Mouse (Mus musculus): ENCODE measurements at regions not wholly inside any gene's neighbourhood (a gene's known extent, or its start where the extent isn't known, plus 50 kb on each side); places are given as distances from the start of the nearest gene placed in this dataset.

DNA sequence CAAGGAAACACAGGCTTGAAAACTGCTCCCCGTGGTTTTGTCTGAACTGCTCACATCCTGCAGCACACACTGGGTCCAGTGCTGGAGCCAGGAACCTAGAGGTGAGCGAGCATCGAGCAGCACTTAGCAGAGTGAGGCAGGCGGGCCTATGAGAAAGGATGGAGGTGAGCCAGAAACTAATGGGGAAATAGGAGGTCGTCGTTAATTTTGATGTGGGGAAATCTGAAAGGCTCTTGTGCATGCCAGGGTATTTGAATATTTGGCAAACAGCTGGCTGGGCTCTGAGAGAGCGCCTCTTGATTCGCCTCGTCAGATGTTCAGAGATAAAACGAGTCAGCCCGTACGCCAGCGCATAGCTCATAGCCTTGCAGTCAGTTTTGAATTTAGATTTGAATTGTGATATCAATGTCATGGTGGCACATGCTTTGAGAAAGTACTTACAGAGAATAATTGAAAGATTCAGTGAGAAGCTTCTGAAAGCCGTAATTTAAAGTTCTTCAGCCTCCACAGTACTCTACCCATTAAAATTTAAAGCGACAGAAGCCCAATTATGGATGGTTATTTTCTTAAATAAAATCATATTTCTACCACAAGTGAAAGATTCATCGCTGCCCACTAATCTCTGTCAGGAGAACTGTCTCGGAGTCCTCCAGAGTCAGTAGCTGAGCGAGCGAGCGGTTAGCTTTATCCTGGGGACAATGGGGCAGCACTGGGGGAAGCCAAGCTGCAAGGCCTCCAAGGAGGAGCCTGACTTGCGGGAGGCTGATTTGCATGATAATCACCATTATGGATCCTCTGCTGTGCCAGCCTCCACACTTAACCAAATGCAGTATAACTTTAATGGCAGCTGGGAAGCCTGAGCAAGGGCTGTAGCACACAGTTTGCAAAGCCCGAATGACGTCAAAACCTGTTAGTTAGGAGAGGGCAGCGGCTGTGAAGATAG lies 227.9 kb upstream of the Nr2f1 start:
- H3K27me3 ChIP-seq (ENCODE audit: poor library complexity, severe bottlenecking): peaks cover 3% of the 10 kb centered on the region; the same call in 1 of the 2 replicates
- no peaks in the 10 kb centered on the region for H3K9me3 ChIP-seq
- no peaks in the 10 kb centered on the region for H3K36me3 ChIP-seq (replicated peaks)
- peak overlapping the region; percentile 87 for H3K27ac ChIP-seq
- H3K4me1 ChIP-seq: peaks cover 38% of the 10 kb centered on the region
- WGBS: 7% methylated on average over 24 of the region's 24 CpGs
- H3K4me3 ChIP-seq: peak overlapping the region; percentile 43
- peak; percentile 68 for DNase-seq (ENCODE audit: extremely low spot score, low spot score)

DNA sequence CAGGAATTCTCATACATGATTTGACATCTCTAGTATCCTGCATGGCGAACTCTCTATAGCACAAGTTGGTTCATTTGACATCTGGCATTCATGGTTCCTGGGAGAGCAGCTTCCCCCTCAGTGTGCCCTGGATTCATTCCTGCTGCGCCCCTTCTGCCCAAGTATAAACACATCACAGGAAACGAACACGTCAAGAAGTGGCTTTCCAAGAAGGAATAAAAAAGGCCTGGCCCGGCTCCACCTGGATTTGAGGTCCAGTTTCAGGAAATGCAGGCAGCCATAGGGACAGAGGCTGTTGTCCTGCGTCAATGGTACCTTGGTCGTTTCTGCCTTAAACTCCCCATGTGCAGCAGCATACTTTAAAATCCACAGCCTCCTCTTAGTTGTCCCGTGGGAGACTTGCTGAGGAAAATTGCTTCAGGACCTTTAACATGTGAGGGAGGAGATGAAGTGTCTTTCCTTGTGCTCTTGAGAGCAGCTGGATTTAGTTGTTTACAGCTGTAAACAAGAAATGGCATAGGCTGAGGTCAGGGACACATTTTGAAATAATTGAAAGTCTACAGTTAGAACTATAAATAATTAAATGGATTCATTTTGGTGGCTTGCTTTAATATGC lies 226.9 kb upstream of the Nr2f1 start:
- 42% methylated on average over 8 of the region's 8 CpGs for WGBS
- H3K27me3 ChIP-seq (ENCODE audit: poor library complexity, severe bottlenecking): peaks cover 3% of the 10 kb centered on the region; the same call in 1 of the 2 replicates
- H3K4me1 ChIP-seq: peaks cover 38% of the 10 kb centered on the region
- no peaks in the 10 kb centered on the region for H3K36me3 ChIP-seq (replicated peaks)
- no peak for DNase-seq (ENCODE audit: extremely low spot score, low spot score)
- peak overlapping the region; percentile 87 for H3K27ac ChIP-seq
- no peaks in the 10 kb centered on the region for H3K9me3 ChIP-seq
- no peak overlapping the region for H3K4me3 ChIP-seq

- Histone ChIP-seq H3K4me1 (no peaks in the 10 kb centered on the region), H3K36me3 (replicated peaks) (no peaks in the 10 kb centered on the region), H3K27ac (no peak overlapping the region), H3K9me3 (no peaks in the 10 kb centered on the region), H3K27me3 (ENCODE audit: poor library complexity, severe bottlenecking) (no peaks in the 10 kb centered on the region), H3K4me3 (no peak overlapping the region)
- WGBS: 92% methylated on average over 3 of the region's 3 CpGs
- DNase-seq (ENCODE audit: extremely low spot score, low spot score): no peak
These were observed 205.5 kb upstream of the Nr2f1 start for GRCm38 (mm10) chr13:78405071-78405470.

DNA sequence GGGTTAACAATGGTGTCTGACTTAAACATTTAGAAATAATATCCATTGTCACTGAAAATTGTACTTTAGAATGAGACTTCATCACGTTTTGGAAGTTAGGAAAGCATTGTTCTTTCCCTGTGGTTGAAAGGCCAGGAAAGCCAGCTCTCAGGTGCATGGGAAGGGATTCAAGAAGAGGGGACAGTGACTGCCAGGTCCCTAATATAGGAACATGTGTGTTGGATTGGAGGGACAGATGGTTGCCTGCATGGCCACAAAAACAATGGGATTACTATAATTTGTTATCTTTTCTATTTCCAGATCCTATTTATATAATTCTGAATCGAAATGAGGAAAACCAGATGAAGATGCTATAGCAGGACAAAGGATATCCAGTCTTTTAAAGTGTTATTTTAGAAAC lies 184.2 kb upstream of the Nr2f1 start:
- H3K36me3 ChIP-seq (replicated peaks): no peaks in the 10 kb centered on the region
- H3K27ac ChIP-seq: no peak overlapping the region
- no peak overlapping the region for H3K4me3 ChIP-seq

GRCm38 (mm10) chr13:78361236-78361635 lies 161.7 kb upstream of the Nr2f1 start:
- Histone ChIP-seq H3K9me3 (peaks cover 4% of the 10 kb centered on the region; the same call in 1 of the 2 replicates), H3K27me3 (ENCODE audit: poor library complexity, severe bottlenecking) (no peaks in the 10 kb centered on the region), H3K4me1 (no peaks in the 10 kb centered on the region), H3K36me3 (replicated peaks) (no peaks in the 10 kb centered on the region), H3K4me3 (no peak overlapping the region), H3K27ac (no peak overlapping the region)
- DNase-seq (ENCODE audit: extremely low spot score, low spot score): no peak
- WGBS: 66% methylated on average over 1 of the region's 1 CpGs

More for the DNA sequence above, 184.2 kb upstream of the Nr2f1 start:
- no peak for DNase-seq (ENCODE audit: extremely low spot score, low spot score)
- Histone ChIP-seq H3K9me3 (no peaks in the 10 kb centered on the region), H3K4me1 (no peaks in the 10 kb centered on the region), H3K27me3 (ENCODE audit: poor library complexity, severe bottlenecking) (no peaks in the 10 kb centered on the region)
- 73% methylated on average over 2 of the region's 2 CpGs for WGBS

DNA sequence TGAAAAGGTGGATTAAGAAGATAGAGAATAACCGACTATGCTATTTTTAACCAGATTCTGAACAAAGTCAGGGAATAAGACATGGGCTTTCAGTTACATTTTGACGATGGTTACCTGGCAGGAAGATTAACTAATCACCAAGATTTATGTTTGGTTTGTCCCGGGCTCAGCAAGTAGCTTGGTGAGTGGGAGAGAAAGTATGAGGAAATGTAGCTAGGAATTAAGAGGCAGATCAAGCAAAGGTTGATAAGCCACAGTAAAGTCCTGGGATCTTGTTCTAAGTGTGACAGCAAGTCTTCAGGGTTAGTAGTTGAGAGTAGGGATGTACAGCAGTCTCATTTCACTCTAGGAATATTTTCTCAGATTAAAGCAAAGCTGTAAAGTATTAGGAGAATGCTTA lies 149.3 kb upstream of the Nr2f1 start:
- DNase-seq (ENCODE audit: extremely low spot score, low spot score): no peak
- H3K36me3 ChIP-seq (replicated peaks): no peaks in the 10 kb centered on the region
- H3K9me3 ChIP-seq: no peaks in the 10 kb centered on the region
- no peaks in the 10 kb centered on the region for H3K27me3 ChIP-seq (ENCODE audit: poor library complexity, severe bottlenecking)
- no peak overlapping the region for H3K4me3 ChIP-seq
- no peak overlapping the region for H3K27ac ChIP-seq
- H3K4me1 ChIP-seq: no peaks in the 10 kb centered on the region
- WGBS: 81% methylated on average over 3 of the region's 3 CpGs

- H3K4me3 ChIP-seq: no peak overlapping the region
- H3K27ac ChIP-seq: no peak overlapping the region
- DNase-seq (ENCODE audit: extremely low spot score, low spot score): no peak
- H3K4me1 ChIP-seq: peaks cover 4% of the 10 kb centered on the region
- no peaks in the 10 kb centered on the region for H3K36me3 ChIP-seq (replicated peaks)
- H3K27me3 ChIP-seq (ENCODE audit: poor library complexity, severe bottlenecking): peaks cover 3% of the 10 kb centered on the region; the same call in 1 of the 2 replicates
- 67% methylated on average over 4 of the region's 4 CpGs for WGBS
- H3K9me3 ChIP-seq: peaks cover 5% of the 10 kb centered on the region; the same call in 1 of the 2 replicates
These were observed 125.1 kb upstream of the Nr2f1 start for GRCm38 (mm10) chr13:78324443-78325206.

- Histone ChIP-seq H3K27me3 (ENCODE audit: poor library complexity, severe bottlenecking) (peaks cover 3% of the 10 kb centered on the region; the same call in 1 of the 2 replicates), H3K4me1 (peaks cover 4% of the 10 kb centered on the region), H3K36me3 (replicated peaks) (no peaks in the 10 kb centered on the region), H3K27ac (no peak overlapping the region), H3K9me3 (peaks cover 16% of the 10 kb centered on the region), H3K4me3 (no peak overlapping the region)
- 69% methylated on average over 1 of the region's 1 CpGs for WGBS
- no peak for DNase-seq (ENCODE audit: extremely low spot score, low spot score)
These were observed 123.6 kb upstream of the Nr2f1 start for GRCm38 (mm10) chr13:78323183-78323582.

DNA sequence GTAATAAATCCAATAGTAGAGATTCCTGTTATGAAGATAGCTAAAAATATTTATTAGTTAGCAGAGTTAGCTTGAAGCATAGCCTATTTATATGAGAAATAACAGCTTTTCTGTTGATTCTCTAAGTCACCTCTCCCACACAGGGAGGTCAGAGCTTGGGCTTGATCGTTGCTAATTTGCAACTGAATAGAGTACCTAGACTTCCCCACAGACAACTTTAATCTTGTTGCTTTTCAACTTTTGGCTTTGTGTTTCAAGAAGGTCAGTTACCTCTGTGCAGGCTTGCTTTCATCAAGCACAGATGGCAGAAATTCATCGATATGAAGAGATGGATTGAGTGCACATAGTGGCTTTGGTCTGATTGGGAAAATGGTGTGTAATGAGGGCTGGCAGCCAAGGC lies 118.9 kb upstream of the Nr2f1 start:
- H3K27ac ChIP-seq: no peak overlapping the region
- no peak overlapping the region for H3K4me3 ChIP-seq
- H3K9me3 ChIP-seq: peaks cover 23% of the 10 kb centered on the region
- H3K27me3 ChIP-seq (ENCODE audit: poor library complexity, severe bottlenecking): no peaks in the 10 kb centered on the region
- no peaks in the 10 kb centered on the region for H3K36me3 ChIP-seq (replicated peaks)
- no peak for DNase-seq (ENCODE audit: extremely low spot score, low spot score)
- no peaks in the 10 kb centered on the region for H3K4me1 ChIP-seq
- 96% methylated on average over 2 of the region's 2 CpGs for WGBS

DNA sequence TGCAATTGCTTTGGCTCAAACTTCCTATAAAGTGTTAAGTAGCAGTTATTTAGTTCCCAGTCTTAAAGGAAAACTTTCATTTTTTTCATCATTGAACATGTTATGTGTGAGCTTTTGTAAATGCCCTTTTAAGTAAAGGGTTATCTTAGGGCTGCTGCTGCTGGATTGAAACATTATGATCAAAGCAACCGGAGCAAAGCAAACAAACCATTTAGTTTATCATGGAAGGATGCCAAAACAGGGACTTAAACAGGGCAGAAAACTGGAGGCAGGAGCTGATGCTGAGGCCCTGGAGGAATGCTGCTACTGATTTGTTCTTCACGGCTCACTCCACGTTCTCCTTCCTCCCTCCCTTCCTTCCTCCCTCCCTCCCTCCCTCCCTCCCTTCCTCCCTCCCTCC lies 111.3 kb upstream of the Nr2f1 start:
- H3K27ac ChIP-seq: no peak overlapping the region
- H3K36me3 ChIP-seq (replicated peaks): no peaks in the 10 kb centered on the region
- no peaks in the 10 kb centered on the region for H3K4me1 ChIP-seq
- H3K4me3 ChIP-seq: no peak overlapping the region
- H3K9me3 ChIP-seq: peaks cover under 1% of the 10 kb centered on the region
- 81% methylated on average over 3 of the region's 3 CpGs for WGBS
- no peak for DNase-seq (ENCODE audit: extremely low spot score, low spot score)
- H3K27me3 ChIP-seq (ENCODE audit: poor library complexity, severe bottlenecking): no peaks in the 10 kb centered on the region
